Mouse (Mus musculus) myocyte (in vitro differentiated cells): ENCODE measurements around the gene Mtfr1l. TPM values are rescaled to one million over a fixed set of nuclear protein-coding genes. Genes with fewer than 3 reads are reported as not detected.
"Not testable (repeated sequence)": the region's sequence is repeated elsewhere in the genome, so short reads cannot be mapped to it uniquely, and the experiment has no call there.

Source experiments
- H3K27me3 ChIP-seq: one replicate; pipeline ENCODE4 v1.6.1; 2011; ENCODE audit not compliant: control insufficient read depth, insufficient read depth, insufficient read length
- H3K36me3 ChIP-seq: one replicate; pipeline ENCODE4 v1.6.1; 2011; ENCODE audit not compliant: control insufficient read depth, insufficient read depth
- H3K4me2 ChIP-seq: one replicate; pipeline ENCODE4 v1.6.1; 2011; ENCODE audit warnings: low read depth, control low read depth
- H3K4me3 ChIP-seq: one replicate; pipeline ENCODE4 v1.5.1; 2011; ENCODE audit warnings: mild to moderate bottlenecking, control low read depth, moderate library complexity
- H3K79me2 ChIP-seq: one replicate; pipeline ENCODE4 v1.6.1; 2011; ENCODE audit not compliant: control insufficient read depth, insufficient read depth
- H3ac ChIP-seq: one replicate; pipeline ENCODE4 v1.6.1; 2011; ENCODE audit not compliant: control insufficient read depth, insufficient read length
- CEBPB ChIP-seq: IDR thresholded peaks from 2 replicates; pipeline ENCODE4 v1.6.1; 2011; ENCODE audit warnings: mild to moderate bottlenecking, moderate library complexity; ENCODE audit not compliant: poor library complexity, insufficient read depth, severe bottlenecking
- E2F4 ChIP-seq: IDR thresholded peaks from one replicate; pipeline ENCODE4 v1.6.1; 2011; ENCODE audit warnings: mild to moderate bottlenecking, control low read depth, moderate library complexity; ENCODE audit not compliant: insufficient read depth
- MAX ChIP-seq: IDR thresholded peaks from one replicate; pipeline ENCODE4 v1.6.1; 2011; ENCODE audit warnings: low read depth, mild to moderate bottlenecking, control low read depth
- MYOD1 ChIP-seq, 3 experiments: IDR thresholded peaks; one replicate each; pipeline ENCODE4 v1.6.1; 2011; ENCODE audit warnings: control low read depth in 2 of 3, low read depth in 2 of 3, mild to moderate bottlenecking in 2 of 3, moderate library complexity in 1 of 3; ENCODE audit not compliant: insufficient read length in 2 of 3, control insufficient read depth in 1 of 3
- MYOG ChIP-seq, 3 experiments: IDR thresholded peaks; one replicate each; pipeline ENCODE4 v1.6.1; 2011; ENCODE audit warnings: control low read depth in 2 of 3, low read depth in 2 of 3, mild to moderate bottlenecking in 2 of 3; ENCODE audit not compliant: insufficient read length in 2 of 3, control insufficient read depth in 1 of 3, insufficient read depth in 1 of 3
- POLR2A ChIP-seq: IDR thresholded peaks from one replicate; pipeline ENCODE4 v1.6.1; 2011; ENCODE audit warnings: low read depth, mild to moderate bottlenecking, control low read depth, moderate library complexity; ENCODE audit not compliant: insufficient read length
- POLR2AphosphoS2 ChIP-seq: IDR thresholded peaks from one replicate; pipeline ENCODE4 v1.6.1; 2011; ENCODE audit warnings: low read depth, control low read depth; ENCODE audit not compliant: insufficient read length
- REST ChIP-seq: IDR thresholded peaks from one replicate; pipeline ENCODE4 v1.6.1; 2011; ENCODE audit warnings: mild to moderate bottlenecking, control low read depth, moderate library complexity; ENCODE audit not compliant: insufficient read depth, insufficient read length
- SRF ChIP-seq: IDR thresholded peaks from one replicate; pipeline ENCODE4 v1.6.1; 2011; ENCODE audit warnings: low read depth; ENCODE audit not compliant: control insufficient read depth, insufficient read length
- TCF12 ChIP-seq: IDR thresholded peaks from one replicate; pipeline ENCODE4 v1.6.1; 2011; ENCODE audit warnings: mild to moderate bottlenecking, control low read depth; ENCODE audit not compliant: poor library complexity, insufficient read depth, severe bottlenecking
- TCF3 ChIP-seq: IDR thresholded peaks from one replicate; pipeline ENCODE4 v1.6.1; 2011; ENCODE audit warnings: low read depth, control low read depth; ENCODE audit not compliant: insufficient read length
- USF1 ChIP-seq: IDR thresholded peaks from one replicate; pipeline ENCODE4 v1.6.1; 2011; ENCODE audit warnings: low read depth, mild to moderate bottlenecking, control low read depth, moderate library complexity
- polyA plus RNA-seq: library from polyadenylated mRNA; unstranded; fragments of >200 nt; fragmentation: generic; extraction: Trizol; gene quantifications from one replicate; pipeline ENCODE4 v1.2.1, GENCODE M21; 2012; ENCODE audit warnings: missing spikeins

The Mtfr1l gene
- polyA plus RNA-seq, 1 experiment, result 92.0 TPM

- Histone ChIP-seq H3K36me3 (no peaks in the 10 kb centered on the region), H3K27me3 (no peaks in the 10 kb centered on the region), H3K79me2 (no peaks in the 10 kb centered on the region), H3K4me2 (no peak overlapping the region), H3ac (no peak overlapping the region), H3K4me3 (no peak overlapping the region)
- TF ChIP-seq POLR2AphosphoS2 (no peak), USF1 (no peak), REST (no peak), MAX (no peak), MYOD1 (IDR thresholded peaks at IDR 0.05; ENCODE audit: control insufficient read depth in 1 of 3, insufficient read length in 2 of 3, low read depth in 2 of 3) (no peak), POLR2A (no peak), CEBPB (no peak)
These were observed 29.8 kb downstream of the Mtfr1l start for GRCm38 (mm10) chr4:134505303-134505789.

GRCm38 (mm10) chr4:134503686-134504357 is 31.4 kb downstream of the Mtfr1l start:
- TF ChIP-seq MAX (no peak), E2F4 (no peak), MYOG (IDR thresholded peaks at IDR 0.05; ENCODE audit: control insufficient read depth in 1 of 3, insufficient read depth in 1 of 3, insufficient read length in 2 of 3, low read depth in 2 of 3) (no peak), POLR2AphosphoS2 (no peak), TCF12 (no peak), REST (no peak), SRF (no peak), POLR2A (no peak), CEBPB (no peak), MYOD1 (IDR thresholded peaks at IDR 0.05; ENCODE audit: control insufficient read depth in 1 of 3, insufficient read length in 2 of 3, low read depth in 2 of 3) (no peak)
- no peak overlapping the region for H3K4me3 ChIP-seq

GRCm38 (mm10) chr4:134501095-134501494 is 34.1 kb downstream of the Mtfr1l start:
- no peak overlapping the region for H3K4me2 ChIP-seq
- H3K36me3 ChIP-seq, result no peaks in the 10 kb centered on the region
- no peak for TF ChIP-seq SRF
- no peak for TF ChIP-seq E2F4
- no peak for TF ChIP-seq CEBPB
- TF ChIP-seq POLR2A, result no peak
- TF ChIP-seq MAX, result no peak
- no peak for TF ChIP-seq MYOG (IDR thresholded peaks at IDR 0.05; ENCODE audit: control insufficient read depth in 1 of 3, insufficient read depth in 1 of 3, insufficient read length in 2 of 3, low read depth in 2 of 3)
- TF ChIP-seq TCF3, result no peak
- no peak for TF ChIP-seq REST
- no peak for TF ChIP-seq TCF12
- no peak for TF ChIP-seq POLR2AphosphoS2
- no peak for TF ChIP-seq MYOD1 (IDR thresholded peaks at IDR 0.05; ENCODE audit: control insufficient read depth in 1 of 3, insufficient read length in 2 of 3, low read depth in 2 of 3)
- TF ChIP-seq USF1, result no peak
- H3K27me3 ChIP-seq, result no peaks in the 10 kb centered on the region
- no peak overlapping the region for H3ac ChIP-seq
- H3K4me3 ChIP-seq, result no peak overlapping the region
- no peaks in the 10 kb centered on the region for H3K79me2 ChIP-seq

More at GRCm38 (mm10) chr4:134503686-134504357, 31.4 kb downstream of the Mtfr1l start:
- Histone ChIP-seq H3ac (no peak overlapping the region), H3K79me2 (no peaks in the 10 kb centered on the region), H3K4me2 (no peak overlapping the region), H3K27me3 (no peaks in the 10 kb centered on the region), H3K36me3 (no peaks in the 10 kb centered on the region)

- not testable (repeated sequence) for H3K4me2 ChIP-seq, H3ac ChIP-seq, H3K4me3 ChIP-seq, H3K79me2 ChIP-seq, H3K27me3 ChIP-seq, H3K36me3 ChIP-seq
These were observed 36.2 kb downstream of the Mtfr1l start for GRCm38 (mm10) chr4:134498983-134499382.

GRCm38 (mm10) chr4:134497986-134498731 is 37.0 kb downstream of the Mtfr1l start:
- no peak overlapping the region for H3K4me2 ChIP-seq
- H3K36me3 ChIP-seq, result no peaks in the 10 kb centered on the region

More at GRCm38 (mm10) chr4:134497986-134498731, 37.0 kb downstream of the Mtfr1l start:
- Histone ChIP-seq H3K27me3 (no peaks in the 10 kb centered on the region), H3ac (no peak overlapping the region), H3K79me2 (no peaks in the 10 kb centered on the region), H3K4me3 (no peak overlapping the region)
- no peak for TF ChIP-seq TCF3
- TF ChIP-seq E2F4, result no peak
- TF ChIP-seq POLR2AphosphoS2, result no peak
- TF ChIP-seq MYOD1 (IDR thresholded peaks at IDR 0.05; ENCODE audit: control insufficient read depth in 1 of 3, insufficient read length in 2 of 3, low read depth in 2 of 3), result no peak
